Mouse (Mus musculus): Measurements from ENCODE around the gene Dgke.
"Not testable (repeated sequence)": the region's sequence is repeated elsewhere in the genome, so short reads cannot be mapped to it uniquely, and the experiment has no call there.

Gene Dgke

DNA sequence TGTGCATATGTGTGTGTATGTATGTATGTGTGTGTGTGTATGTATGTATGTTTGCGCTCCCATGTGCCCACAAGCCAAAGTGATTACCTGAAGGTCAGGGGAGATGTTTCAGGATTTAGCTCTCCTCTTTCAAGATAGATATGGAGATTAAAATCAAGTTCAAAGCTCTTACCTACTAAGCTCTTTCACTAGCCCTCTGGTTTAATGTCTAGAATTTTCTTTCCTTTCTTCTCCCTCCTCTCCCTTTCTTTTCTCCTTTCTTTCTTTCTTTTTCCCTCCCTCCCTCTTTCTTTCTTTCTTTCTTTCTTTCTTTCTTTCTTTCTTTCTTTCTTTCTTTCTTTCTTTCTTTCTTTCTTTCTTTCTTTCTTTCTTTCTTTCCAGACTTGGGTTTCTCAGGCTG, at the start of gene Dgke:
TSS of gene Dgke (minus strand) at position 101 of the 400 bp plus-strand sequence.
- no peak for DNase-seq (ENCODE audit: low spot score in 2 of 2)

DNA sequence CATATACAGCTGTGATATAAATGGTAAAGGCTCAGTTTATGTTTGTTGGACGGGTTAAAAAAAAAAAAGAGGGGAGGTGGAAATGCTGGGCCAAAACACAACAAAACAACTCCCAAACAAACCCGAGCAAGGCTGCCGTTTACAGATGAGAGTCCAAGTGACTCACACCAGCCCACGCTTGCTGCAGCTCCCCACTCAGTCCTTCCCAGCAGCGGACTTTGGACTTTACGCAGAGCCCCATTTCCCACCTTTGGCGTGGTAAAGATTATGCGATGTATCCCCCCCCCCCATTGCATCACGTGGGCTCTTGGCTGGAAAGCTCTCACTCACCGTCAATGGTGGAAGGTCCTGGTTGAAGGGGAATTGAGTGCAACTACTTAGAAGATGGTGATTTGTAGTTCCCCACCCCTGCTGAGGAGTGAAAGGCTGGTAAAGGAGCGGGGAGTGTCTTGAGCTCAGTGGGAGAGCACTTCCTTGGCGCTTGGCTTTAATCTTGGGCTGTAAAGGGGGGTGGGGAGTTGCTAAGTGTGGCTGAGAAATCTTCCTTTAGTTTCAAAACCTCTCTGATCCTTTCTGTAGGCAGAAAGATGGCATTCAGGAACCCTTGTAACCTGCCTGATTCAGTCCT, 40.6 kb upstream of the Dgke start:
- no peak for DNase-seq (ENCODE audit: low spot score in 2 of 2)

DNA sequence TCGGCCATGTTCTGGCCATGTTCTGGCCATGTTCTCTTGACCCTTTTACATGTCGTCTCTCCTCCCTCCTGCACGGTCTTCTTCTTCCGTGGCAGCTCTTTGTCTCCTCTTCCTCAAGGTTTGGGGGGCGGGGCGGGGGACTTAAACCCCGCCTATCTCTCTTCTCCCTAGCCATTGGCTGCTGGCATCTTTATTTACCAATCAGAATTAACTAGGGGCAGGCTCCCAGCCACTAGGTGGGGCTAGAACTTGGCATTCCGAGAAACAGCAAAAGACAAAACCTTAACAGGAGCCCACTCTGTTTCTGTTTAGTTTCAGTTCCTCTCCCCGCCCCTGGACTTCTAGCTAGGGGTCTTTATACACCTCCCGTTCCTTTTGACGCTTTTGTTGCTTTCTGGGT, 39.2 kb upstream of the Dgke start:
- DNase-seq (ENCODE audit: low spot score in 2 of 2) = no peak

DNA sequence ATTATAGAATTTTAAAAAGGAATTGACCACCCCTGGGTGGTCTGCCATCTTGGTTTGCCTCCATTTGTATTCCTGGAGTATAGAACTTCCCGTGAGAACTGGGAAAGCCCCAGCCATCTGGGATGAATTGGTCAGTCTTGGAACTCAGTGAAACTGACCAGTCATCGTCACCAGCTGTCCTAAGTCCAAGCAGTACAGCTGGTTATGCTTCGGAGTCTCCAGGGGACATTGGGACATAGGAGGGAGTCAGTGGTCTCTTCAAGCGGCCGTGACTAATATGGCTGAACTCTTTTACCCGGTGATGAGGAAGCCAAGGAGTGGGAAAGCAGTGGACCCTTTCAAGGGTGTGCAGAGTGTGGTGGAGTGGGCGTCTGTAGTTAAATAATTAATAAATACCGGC, 38.6 kb upstream of the Dgke start:
- no peak for DNase-seq (ENCODE audit: low spot score in 2 of 2)

DNA sequence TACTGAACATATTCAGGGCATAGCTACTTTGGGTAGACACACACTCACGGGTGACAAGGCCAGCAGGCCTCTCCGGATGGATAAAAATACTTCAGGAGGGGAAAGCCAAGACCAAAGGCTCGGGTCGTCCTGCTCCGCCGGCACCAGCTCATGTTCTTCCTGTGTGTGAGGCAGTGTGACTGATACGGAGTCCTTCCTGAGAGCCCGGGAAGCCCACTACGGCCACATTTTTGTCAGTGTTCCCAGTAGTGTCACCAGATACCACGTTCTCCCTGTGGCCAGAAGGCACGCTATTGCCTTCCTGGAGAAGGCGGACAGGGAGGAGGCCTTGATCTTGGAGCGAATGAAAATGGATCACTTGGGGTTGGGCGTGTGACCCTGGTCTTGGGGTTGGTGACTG, 36.5 kb upstream of the Dgke start:
- DNase-seq (ENCODE audit: low spot score in 2 of 2) = no peak

DNA sequence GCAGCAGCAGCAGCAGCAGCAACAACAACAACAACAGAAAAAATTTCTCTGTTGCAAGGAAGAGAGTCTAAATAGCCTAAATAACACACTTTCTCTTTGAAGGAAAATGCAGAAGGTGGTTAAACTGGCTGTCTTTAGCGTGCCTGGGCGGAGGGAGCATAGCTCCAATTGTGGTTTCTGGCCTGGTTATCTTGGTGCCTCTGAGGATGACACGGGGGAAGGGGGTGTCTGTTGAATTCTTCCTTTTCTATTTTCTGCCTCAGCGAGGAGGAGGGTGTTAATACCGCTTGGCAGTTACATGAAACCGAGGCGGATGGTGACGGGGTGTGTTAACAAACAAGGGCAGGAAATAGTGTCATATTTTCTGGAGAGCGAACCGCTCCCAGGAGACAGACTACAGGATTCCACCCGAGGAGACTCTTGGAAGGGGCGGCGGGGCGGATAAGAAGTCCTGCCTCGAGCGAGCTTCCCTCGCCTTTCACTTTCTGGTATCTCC, 34.2 kb upstream of the Dgke start:
- peak; percentile 37 to 71 for DNase-seq (ENCODE audit: low spot score in 2 of 2)

DNA sequence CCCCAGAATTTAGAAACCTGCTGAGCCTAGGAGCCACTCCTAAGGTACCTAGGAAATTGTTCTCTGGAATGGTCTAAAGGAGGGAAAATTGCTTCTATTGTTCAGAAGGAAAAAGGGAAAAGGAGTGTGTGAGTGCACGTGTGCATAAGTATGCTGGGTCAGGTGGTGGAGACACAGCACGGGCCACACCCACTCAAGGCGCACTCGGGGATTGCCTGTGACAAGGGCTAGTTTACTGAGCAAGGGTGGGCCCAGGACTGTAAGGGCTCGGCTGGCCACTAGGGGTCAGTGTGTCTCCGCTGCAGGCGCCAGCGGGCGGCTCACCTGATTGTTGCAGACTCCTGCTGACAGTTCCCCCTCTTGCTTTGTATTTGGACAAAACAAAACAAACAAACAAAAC, 33.8 kb upstream of the Dgke start:
- peak; percentile 73 to 78 for DNase-seq (ENCODE audit: low spot score in 2 of 2)

DNA sequence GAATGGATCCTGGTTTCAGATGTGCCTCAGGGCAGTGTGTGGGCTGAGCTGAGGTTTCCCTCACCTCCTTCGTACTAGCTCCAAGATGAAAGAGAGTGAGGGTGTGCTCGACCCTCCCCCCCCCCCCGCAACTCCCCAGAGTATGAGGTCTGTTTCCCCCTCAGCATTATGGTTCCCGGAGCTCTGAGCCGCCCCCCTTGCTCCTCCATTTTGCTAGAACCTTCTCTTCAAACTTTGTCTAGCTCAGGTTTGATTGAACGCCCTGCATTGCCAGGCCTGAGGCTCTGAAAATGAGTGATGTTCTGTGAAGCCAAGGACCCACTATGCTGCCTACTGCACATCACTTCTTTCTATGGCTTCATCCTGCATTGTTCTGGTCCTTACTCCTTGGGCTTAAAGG, 32.3 kb upstream of the Dgke start:
- DNase-seq (ENCODE audit: low spot score in 2 of 2) = no peak

DNA sequence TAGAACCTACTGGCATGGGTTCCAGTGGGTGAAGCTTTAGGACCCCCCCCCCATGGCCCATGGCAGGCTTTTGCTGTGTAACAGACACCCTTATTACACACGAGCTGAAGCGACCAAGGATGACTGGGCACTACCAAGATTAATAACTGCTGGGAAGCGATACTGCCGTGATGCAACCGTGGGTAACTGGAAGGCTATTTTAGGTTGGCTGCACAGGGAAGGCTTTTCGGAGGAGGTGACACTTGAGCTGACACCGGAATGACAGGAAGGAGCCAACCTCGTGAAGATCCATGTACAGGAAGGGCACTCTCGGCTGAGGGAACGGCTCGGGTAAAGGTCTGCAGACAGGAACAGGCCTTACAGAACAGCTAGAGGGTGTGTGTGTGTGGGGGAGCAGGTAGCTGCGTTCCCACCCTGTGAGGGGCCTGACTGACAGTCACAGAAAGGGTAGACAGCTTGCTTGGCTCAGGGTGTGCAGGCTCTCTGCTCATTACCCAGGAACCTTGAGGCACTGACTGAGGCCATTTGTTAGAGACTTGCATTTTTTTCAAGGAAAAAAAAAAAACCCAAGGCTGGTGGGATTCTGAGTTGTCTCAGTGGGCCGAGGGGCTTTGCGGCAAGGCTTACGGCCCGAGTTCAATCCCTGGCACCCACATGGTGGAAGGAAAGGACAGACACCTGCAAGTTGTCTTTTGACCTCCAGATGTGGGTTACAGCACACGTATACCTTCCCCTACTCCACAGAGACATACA, 31.6 kb upstream of the Dgke start:
- no peak for DNase-seq (ENCODE audit: low spot score in 2 of 2)

DNA sequence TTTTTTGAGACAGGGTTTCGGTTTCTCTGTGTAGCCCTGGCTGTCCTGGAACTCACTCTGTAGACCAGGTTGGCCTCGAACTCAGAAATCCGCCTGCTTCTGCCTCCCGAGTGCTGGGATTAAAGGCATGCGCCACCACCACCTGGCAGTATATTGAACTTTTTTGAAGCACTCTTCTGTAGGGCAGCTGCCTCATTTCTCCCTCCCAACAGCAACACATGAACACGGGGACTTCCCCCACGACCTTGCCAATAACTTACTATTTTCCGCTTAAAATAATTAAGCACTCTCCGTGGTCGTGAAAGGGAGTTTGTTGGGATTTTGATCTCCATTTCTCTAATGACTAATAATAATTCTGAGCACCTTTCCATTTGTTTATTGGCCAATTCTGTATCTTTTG, 30.6 kb upstream of the Dgke start:
- DNase-seq (ENCODE audit: low spot score in 2 of 2) = not testable (repeated sequence)

DNA sequence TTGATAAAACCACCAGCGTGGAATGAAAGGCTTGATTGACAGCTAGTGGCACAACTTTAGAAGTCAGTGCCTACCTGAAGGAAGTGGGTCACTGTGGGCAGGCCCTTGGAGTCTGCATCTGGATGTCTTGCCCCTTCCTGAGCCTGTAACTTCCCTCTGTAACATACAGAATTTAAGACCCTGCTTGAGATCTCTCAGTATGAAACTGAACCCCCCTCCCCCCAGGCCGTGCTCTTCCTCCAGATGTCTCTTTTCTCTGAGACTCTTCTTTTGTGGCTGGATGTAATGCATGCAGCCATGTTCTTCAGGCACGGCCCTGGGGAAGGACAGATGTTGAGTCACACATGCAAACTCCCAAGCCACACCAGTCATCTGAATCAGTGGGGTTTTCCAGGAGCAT, 28.7 kb upstream of the Dgke start:
- no peak for DNase-seq (ENCODE audit: low spot score in 2 of 2)

DNA sequence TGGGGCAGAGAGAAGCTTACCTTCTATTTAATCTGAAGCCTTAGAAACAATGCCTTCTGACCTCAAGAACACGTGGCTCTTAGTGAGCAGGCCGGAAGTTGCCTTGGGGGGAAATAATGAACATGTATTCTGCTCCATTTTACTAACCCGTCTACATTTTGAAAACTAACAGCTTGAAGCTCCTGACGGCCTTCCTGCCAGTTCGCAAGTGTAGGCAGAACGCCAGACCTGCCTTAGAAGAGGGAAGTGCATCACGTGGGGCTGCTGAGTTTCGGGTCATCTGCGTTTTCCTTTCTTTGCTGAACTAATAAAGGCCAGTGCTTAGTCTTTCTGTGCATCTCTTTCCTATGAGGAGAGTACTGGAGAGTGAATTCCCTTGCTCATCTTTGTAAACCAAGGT, 26.1 kb upstream of the Dgke start:
- DNase-seq (ENCODE audit: low spot score in 2 of 2) = no peak

DNA sequence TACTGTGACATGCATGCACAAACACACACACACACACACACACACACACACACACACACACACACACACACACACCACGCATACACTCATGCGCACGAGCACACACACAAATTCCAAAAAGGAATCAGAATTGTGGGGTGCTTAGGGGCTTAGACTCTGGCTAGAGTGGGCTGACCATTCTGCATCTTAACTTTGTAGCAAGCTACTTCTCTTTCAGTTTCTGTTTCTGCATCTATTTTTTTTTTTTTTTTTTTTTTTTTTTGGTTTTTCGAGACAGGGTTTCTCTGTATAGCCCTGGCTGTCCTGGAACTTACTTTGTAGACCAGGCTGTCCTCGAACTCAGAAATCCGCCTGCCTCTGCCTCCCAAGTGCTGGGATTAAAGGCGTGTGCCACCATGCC, 23.7 kb upstream of the Dgke start:
- not testable (repeated sequence) for DNase-seq (ENCODE audit: low spot score in 2 of 2)

DNA sequence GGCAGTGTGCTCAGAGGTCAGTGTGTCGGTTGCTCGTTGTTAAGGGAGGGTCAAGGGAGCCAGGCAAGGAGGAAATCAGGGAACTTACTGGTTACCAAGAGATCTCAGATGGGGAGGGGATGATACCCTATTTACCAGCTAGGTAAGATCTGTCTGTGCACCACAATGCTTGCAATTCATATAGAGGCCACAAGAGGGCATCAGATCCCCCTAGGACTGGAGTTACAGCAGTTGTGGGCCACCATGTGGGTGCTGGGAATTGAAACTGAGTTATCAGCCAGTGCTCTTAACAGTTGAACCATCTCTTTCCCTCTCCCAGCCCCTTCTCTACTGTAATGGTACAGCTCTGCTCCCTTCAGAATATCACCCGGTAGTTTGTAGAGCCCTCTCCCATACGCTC, 22.1 kb upstream of the Dgke start:
- DNase-seq (ENCODE audit: low spot score in 2 of 2) = no peak

DNA sequence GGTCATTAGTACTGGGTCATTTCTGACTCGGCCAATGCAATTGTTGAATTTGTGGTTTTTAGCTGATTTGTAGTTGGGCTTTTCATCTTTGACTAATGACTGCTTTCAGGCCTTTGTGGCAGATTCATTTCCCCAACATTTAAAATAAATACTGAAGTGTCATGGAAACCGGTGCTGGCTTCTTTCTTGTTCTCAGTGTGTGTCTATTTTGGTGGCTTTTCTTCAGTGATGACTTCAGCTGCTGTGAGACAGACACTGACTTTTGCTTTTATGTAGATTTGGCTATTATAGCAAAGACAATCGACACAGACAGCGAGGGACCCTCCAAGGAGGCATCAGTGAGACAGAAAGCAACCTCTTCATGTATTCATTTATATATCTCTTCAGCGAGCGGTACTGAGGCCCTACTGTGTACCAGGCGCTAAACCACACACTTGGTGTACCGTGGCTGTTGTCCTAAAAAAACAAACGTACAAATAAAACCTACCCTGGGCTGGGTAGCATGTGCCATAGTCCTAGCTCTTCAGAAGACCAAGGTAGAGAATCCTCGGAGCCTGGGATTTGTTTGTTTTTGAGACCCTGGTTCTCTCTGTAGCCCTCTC, 19.7 kb upstream of the Dgke start:
- DNase-seq (ENCODE audit: low spot score in 2 of 2) = no peak

DNA sequence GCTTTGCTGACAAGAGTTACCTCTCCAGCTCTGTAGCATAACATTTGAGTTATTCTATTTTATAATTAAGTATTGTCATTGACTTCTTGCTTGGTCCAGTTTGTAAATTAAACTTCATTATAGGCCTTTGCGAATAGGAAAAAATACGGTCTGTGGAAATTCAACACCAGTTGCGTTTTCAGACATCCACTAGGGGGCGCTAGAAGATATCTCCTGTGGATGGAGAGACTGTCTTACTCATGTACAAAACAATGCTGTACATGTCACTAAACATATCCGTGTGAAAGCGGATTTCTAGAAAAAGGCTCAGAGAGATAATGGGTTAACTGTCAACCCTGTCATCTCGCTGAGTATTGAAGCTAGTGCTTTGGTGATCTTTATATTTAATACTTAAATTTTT, 18.0 kb upstream of the Dgke start:
- DNase-seq (ENCODE audit: low spot score in 2 of 2) = no peak

DNA sequence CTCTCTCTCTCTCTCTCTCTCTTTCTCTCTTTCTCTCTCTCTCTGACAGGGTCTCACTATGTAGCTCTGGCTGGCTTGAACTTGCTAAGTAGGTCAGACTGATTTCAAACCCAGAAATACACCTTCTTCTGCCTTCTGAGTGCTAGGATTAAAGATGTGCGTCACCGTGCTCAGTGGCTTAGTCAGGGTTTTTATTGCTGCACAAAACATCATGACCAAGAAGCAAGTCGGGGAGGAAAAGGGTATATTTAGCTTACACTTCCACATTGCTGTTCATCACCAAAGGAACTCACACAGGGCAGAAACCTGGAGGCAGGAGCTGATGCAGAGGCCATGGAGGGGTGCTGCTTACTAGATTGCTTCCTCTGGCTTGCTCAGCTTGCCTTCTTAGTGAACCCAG, 16.0 kb upstream of the Dgke start:
- not testable (repeated sequence) for DNase-seq (ENCODE audit: low spot score in 2 of 2)

DNA sequence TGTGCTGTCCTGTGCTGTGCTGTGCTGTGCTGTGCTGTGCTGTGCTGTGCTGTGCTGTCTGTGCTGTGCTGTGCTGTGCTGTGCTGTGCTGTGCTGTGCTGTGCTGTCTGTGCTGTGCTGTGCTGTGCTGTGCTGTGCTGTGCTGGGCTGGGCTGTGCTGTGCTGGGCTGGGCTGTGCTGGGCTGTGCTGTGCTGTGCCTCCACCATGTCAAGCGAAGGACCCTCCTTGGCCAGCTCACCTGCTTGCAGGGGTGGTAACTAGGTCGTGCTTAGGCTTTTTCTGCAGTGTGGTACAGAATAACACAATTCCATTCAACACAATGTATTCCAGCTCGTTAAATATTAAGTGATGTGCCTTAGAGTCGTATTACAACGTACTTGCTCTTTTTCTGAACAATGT, 15.3 kb upstream of the Dgke start:
- not testable (repeated sequence) for DNase-seq (ENCODE audit: low spot score in 2 of 2)

DNA sequence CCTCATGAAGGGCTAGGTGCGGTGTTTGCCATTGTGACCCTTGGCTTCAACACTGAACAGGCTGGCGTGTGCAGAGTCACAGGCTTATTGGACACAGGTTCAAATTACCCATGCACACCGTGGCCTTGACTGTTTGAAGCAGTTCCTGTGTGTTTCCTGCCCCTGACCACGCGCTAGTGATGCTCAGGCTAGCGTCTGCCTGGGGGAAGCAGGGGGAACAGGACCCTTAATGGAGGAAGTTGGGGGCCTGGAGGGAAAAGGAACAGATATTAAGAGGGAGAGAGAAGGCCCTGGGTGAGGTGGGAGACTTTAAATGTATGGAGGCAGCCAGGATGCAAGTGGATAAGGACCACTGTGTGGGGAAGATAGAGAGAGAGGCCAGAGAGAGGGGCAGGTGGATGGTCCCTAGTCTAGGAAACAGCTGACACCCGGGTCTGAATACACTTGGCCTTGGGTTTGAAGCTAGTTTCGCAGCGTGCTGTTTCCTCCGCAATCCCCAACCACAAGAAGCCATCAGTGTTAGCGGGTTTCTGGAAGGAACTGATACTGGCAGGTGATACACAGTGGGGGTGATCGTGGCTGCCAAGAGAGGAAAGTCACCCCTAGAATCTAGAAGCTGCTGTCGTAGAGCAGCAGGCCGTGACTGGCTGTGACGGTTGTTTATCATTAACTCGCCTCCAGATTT, 12.5 kb upstream of the Dgke start:
- DNase-seq (ENCODE audit: low spot score in 2 of 2) = no peak

DNA sequence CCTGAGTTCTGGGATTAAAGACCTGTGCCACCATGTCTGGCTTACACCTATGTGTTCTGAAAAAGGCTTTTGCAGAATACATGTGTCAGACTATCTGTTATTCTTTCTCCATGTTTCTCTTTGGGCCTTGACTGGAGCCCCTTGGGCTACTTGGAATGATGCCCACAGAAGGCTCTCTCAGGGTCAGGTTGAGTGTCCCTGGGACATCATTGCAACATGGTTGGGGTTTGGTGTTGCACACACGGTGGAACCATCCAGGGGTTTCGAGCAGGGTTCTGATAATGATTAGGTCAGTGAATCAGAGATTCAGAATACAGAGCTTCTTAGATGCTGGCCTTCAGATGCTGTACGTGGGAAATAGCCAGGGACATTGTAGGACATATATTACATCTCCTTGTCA, 11.7 kb upstream of the Dgke start:
- no peak for DNase-seq (ENCODE audit: low spot score in 2 of 2)

DNA sequence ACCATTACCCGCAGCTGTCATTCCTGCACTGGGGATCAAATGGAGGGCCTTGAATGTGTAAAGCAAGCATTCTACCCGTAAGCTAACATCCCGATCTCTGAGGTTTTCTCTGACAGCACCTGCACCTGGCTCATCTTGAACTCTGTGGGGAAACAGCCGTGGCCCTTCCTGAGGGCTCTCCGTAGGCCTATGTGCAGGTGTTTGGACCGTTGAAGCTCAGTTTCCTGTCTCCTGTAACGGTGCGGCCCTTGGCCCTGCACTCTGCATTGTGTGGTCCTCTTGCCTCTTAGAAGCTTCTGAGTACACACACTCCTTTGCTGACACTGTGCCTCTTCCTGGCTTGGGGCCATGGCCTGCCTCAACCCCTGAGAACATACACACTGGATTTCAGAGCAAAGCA, 11.0 kb upstream of the Dgke start:
- DNase-seq (ENCODE audit: low spot score in 2 of 2) = no peak

DNA sequence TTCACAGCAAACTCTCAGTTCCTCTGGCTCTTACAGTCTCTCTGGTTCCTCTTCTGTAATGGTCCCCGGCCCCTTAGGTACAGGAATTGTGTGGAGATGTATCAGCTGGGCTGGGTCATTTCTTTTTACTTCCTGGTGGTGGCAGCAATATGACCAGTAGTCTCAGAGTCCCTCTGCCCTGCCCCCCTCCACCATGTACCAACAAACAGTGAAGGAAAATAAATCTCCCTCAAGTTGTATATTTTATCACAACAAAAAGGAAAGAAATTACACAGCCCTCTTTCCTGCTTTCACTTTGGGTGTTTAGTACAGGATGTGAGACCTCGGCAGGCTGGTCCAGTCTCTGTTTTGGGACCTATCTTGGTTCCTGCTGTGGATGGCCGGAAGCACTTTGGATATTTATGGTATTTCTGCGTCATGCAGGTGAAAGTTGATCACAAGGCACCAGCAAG, 9.7 kb upstream of the Dgke start:
- no peak for DNase-seq (ENCODE audit: low spot score in 2 of 2)

Measured in right cerebral cortex, postnatal 36 days (tissue).